Mouse (Mus musculus): ENCODE results near the gene Nfkbie.

Nfkbie gene

DNA sequence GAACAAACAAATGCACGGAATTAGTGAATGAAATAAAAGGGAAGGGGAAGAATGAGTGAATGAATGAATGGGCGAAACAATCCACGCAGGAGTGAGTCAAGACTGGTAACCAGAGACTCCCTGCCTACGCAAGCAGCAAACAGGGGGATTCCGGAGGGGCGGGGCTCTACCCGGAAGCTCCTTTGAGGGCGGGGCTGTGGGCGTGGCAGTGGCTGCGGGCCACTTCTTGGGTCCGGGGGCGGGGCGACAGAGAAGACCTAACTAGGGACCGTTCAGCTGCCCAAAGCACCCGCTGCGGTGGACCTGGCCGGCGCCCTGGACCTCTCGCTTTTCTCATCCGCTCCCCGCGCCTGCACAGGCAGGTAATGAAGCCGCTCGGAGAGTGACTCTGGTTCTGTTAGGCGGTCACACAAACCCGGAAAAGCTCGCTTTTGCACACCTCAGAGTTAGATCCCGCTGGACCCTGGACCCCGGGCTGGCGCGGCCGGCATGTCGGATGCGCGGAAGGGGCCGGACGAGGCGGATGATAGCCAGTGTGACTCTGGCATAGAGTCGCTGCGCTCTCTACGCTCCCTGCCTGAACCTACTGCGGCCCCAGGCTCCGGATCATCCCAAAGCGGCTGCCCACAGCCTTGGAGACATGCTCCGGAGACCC, at the start of gene Nfkbie:
TSS of gene Nfkbie (plus strand) at position 252 of the 655 bp plus-strand sequence.
- peak; percentile 94 to 95 for DNase-seq

DNA sequence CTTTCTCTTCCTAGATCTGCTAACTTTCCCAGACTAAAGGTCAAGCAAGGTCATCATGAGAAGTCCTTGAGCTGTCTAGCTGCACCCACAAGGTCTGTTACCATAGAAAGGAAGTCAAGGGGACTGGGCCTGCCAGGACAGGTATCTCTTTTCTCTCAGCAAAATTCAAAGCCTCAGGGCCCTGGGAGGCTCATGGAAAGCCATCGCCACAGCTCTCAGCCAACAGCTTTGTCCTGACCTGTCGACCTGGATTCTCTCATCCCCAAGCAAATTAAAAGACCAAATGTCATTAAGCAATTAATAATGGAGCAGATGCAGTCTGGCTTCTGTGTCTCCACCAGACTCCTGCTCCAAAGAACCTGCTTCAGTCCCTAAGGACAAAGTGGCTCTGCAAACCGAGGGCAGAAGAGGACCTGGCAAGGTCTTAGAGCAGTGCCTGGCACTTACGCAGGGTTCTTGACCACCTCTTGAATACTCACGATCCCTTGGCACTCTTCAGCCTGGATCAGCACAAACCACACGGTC, 49.5 kb upstream of the Nfkbie start:
- no peak for DNase-seq

DNA sequence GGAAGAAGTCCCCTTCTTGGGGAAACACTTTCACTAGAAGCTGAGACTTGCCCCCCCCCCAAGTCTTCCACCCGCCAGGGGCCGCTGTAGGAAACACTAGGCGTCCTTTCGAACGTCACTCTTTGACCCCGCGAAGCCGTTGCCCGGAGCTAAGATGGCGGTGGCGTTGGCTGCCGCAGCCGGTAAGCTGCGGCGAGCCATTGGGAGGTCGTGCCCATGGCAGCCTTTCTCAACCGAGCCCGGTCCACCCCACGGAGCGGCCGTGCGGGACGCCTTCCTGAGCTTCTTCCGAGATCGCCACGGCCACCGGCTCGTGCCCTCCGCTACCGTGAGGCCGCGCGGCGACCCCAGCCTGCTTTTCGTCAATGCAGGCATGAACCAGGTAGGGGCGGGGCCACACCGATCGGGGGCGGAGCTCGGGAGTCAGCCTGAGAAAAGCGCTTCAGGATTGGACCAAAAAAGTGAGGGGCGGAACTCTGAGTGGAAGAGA, 48.8 kb upstream of the Nfkbie start, which contains the start of gene Aars2:
TSS of gene Aars2 (plus strand) at position 142 of the 490 bp plus-strand sequence.
- DNase-seq = peak; percentile 85 to 93

DNA sequence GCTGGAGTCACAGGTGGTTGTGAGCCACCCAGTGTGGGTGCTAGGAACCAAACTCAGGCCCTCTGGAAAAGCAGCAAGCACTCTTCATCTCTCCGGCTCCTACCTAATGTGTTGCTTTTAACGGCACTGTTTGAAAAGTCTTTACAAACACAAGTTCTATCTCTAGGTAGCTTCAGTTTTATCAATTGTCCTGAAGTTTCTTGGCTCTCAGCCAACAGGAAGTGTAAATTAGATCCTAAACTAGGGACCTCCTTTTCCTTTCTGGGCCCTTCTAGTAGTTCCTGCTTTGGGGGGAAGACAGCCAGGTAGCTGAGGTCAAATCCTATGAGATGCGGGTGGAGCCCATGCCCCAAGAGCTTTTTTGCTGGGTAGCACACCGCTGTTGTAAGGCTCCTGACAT, 44.6 kb upstream of the Nfkbie start:
- no peak for DNase-seq

DNA sequence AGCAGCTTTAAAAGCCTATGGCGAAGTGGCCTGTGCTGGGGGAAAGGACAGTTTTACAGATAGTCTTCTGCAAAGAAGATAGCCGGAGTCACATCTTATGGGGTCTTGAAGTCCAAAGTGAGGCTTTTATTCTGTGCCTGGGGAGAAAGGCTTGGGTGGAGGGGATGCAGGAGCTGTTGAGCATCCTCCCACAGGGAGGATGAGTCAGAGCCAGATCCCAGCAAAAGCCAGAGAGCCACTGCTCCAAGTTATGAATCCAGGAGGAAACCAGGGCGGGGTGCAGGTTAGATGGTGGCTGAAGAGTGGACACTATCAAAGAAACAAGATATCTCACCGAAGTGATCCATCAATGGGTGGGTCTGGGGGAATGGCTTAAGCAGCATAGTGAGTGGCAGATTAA, 43.7 kb upstream of the Nfkbie start:
- DNase-seq = no peak

DNA sequence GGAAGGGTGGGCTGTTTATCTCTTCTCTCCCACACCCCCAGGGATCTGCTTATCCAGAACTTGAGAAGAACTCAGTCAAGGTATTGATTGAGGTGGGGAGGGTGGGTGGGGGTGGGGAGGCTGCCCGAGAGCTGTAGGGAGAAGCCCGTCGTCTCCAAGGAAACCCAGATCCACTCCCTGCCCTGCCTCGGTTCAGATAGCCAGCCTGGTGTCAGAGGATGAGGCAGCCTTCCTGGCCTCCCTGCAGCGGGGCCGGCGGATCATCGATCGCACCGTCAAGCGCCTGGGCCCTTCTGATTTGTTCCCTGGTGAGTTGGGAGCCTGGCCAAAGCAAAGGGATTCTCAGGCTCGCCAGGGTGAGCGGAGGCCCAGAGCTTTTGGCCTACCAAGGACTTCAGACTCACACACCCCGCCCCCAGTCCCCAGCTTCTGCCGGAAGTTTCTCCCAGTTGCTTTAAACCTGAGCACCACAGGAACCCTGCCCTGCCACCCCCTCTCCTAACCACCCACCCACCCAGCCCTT, 40.2 kb upstream of the Nfkbie start:
- no peak for DNase-seq

DNA sequence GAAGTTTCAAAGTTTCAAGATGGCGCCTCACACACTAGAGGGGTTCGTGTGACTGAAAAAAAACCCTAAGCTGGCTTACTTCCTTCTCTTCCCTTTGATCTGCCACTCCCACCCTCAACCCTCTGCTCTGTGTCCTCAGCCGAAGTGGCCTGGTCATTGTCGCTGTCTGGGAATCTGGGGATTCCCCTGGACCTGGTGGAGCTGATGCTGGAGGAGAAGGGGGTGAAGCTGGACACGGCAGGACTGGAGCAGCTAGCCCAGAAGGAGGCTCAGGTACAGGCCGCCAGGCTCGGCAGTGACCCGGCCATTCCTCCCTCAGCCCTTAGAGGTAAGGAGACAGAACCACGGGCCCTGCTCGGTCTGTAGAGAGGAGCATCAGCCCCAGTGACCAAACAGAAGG, 39.7 kb upstream of the Nfkbie start:
- no peak for DNase-seq

DNA sequence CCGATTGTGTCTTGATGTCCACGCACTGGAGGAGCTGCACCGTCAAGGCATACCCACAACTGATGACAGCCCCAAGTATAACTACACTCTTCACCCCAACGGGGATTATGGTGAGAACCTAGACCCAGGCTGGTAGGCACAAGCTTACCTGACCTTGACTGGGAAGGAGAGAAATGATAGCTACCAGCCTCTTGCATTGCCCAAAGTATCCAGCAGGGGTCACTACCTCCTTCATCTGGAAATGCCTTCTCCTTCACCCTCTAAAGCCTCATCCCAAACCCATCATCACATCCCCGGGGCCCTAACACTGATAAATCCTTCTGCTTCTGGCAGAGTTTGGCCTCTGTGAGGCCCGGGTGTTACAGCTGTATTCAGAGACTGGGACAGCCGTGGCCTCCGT, 39.0 kb upstream of the Nfkbie start:
- DNase-seq = peak in 1 of 2 experiments; percentile 52

DNA sequence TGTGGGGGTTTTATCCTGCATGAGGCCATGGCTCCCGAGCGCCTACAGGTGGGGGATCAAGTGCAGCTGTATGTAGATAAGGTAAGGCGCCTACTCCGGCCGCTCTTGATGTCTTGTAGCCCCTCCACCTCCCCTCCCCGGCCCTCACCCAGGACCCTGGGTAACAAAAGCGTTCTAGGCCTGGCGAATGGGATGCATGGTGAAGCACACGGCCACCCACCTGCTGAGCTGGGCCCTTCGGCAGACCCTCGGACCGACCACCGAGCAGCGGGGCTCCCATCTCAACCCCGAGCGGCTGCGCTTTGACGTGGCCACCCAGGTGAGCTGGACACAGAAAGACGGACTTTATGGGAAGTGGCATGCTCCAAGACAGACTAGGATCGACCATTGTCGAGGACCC, 38.4 kb upstream of the Nfkbie start:
- DNase-seq = no peak

DNA sequence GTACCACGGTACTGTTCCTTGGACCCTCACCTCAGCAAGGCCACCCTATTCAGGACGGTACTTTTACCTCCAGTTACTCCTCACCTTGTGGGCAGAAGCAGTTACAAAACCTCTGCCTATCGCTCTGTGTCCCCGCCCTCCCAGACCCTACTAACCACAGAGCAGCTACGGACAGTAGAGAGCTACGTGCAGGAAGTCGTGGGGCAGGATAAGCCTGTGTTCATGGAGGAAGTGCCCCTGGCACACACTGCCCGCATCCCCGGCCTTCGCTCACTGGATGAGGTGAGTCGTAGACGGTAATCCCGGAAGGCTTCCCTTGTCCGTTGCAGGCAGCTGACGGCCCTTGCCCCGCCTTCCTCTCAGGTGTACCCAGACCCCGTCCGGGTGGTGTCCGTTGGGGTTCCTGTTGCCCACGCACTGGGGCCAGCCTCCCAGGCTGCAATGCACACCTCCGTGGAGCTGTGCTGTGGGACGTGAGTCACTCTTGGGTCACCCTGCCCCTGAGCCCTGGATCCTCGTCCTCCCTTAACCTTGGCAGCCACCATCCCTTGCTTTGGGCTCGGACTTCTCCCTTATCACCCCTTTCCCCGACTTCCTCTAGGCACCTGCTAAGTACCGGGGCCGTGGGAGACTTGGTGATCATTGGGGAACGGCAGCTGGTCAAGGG, 37.8 kb upstream of the Nfkbie start:
- no peak for DNase-seq

DNA sequence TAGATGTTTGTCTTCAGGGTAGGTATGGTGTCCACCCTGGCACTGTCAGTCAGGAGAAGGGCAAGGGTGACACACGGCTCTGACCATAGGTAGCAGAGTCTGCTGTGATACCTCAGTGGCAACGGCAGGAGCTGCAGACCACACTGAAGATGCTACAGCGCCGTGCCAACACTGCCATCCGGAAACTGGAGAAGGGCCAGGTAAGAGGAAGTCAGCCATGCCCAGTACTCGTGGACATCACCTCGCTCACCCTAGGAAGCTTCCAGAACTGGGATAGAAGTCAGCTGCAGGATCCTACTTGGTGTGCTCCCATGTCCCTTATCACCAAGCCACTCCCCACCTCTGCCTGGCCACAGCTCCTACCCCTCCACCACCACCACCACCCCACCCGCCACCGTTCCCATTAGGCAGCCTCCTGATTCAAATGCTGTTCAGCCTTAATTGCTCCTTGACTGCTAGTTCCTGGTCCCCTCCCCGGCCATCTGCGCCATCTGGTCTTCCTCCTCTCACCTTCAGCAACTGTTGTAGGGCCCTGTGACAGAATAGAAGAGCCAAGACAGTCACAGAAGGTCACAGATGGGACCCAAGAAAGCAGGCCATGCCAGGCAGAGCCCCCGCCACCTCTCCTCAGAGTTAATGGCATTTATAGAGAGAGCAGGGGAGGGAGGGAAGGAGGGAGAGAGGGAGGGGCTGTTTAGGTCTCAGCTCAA, 36.6 kb upstream of the Nfkbie start:
- DNase-seq = no peak

DNA sequence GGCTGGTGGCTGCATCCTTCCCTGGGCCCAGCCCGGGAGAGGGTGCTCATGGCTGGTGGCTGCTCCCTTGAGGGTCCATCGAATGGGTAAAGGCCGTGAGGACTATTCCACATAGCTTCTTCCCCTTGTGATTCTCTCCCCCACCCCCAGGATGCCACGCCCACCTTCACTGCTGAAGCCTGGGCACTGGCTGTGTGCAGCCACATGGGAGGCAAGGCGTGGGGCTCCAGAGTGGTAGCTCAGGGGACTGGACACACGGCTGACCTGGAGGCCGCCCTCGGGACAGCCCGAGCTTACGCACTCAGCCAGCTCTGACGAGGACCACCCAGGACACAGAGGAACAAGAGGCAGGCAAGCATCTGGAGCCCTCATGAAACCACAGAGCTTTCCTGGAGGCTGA, 35.4 kb upstream of the Nfkbie start:
- no peak for DNase-seq

DNA sequence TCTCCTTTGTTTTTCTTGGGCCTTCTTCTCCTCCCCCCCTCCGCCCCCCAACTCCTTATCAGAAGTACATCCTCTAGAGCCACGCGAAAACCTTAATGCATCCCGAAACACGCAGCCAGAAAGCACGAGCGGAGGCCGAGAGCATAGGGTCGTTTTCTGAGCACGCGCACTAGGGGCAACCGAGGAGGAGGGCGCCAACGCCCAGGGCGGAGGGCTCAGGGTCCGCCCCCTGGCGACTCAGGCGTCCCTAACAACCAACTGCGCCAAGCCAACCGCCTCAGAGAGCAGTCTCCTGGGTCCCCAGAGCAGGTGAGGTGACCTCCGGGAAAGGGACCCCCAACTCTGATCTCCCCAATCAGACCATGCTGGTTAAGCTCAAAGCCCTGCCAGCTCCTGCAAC, 32.2 kb upstream of the Nfkbie start, which contains the start of gene Tcte1:
TSS of gene Tcte1 (plus strand) at position 172 of the 400 bp plus-strand sequence.
- no peak for DNase-seq

DNA sequence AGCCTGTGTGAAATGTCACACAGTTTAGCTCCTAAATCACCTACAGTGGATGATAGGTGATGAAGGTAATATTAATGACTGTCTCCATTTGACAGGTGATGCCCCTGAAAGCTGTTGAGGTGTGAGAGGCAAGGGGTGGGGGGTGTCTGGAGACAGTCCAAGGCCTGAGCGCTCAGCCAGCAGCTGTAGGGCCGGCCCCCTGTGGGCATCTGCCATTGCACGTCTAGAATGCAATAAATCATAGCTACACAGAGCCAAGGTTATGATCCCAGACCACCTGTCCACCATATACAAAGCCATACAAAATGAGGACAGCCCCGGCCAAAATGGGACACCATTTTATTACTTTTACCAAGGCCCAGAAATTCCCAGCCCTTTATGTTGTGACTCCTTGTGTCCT, 30.5 kb upstream of the Nfkbie start:
- DNase-seq = no peak

DNA sequence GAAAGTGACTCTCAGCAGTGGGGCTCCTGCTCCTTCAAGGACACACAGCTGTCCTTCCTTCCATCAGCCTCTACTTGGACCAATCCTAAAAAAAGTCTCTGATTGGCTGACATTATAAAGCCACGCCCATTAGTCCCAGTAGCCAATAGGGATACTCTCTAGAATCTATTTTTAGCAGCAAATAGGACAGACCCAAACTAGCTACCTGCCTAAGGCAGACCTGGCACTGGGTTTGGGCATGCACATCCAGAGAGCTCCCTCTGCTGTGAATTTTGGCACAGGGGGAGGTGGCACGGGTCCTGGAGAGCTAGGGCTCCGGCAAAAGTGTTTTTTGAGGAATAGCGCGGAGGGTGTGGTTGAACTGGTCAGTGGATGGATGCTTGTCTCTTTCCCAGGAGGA, 28.9 kb upstream of the Nfkbie start:
- no peak for DNase-seq

DNA sequence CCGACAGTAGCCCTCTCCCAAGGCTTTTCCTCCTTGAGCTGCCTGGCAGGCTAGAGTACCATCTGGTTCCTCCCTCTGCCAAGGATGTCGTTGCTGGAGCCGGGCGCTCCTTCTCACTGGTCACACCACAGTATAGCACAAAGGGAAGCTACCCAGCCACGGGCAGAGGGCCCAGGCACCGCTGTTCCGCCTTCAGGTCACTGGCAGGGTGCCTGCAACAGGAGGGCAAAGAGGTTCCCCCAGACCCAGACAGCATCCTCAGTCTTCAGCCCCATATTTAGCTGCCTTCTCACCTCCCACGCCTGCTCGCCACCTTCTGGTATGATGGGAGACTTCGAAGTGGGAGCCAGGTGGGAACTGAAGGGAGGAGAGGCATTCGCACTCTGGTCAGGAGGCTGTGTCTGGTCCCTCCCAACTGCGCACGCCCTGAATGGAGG, 25.1 kb upstream of the Nfkbie start:
- DNase-seq = no peak

DNA sequence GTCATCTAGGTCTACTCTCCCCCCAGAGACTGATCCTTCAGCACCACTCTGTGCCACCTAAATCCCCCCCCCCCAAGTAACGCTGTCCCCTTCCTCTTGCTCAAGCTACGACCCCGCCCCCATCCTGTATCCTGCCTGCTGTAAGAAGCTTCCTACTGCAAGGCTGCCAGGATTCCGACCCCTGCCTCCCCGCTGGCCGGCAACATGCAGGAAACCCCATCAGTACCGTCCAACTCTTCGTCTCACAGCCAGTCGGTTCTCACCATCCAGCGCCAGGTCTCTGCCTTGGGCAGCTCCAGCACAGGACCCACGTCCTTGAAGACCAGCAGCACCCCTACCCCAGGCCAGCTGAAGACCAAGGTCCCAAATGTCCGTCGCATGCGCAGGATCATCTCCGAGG, 22.6 kb upstream of the Nfkbie start:
- no peak for DNase-seq

DNA sequence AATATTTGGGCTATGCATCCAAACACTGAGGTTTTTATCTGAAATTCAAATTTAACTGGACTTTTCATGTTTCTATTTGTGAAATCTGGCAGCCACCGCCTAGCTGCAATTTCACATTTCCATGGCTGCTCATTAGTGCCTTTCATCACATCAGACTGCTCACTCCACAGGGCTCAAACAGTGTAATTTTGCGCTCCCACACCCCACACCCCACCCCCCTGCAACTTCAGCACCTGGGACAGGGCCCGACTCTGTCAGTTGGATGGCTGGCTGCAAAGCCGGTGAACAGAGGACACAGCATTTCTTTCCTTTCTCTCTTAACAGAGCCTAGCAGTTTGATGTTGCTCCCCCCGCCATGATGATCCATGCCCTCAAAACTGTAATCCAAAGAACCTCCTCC, 19.2 kb upstream of the Nfkbie start:
- DNase-seq = no peak

DNA sequence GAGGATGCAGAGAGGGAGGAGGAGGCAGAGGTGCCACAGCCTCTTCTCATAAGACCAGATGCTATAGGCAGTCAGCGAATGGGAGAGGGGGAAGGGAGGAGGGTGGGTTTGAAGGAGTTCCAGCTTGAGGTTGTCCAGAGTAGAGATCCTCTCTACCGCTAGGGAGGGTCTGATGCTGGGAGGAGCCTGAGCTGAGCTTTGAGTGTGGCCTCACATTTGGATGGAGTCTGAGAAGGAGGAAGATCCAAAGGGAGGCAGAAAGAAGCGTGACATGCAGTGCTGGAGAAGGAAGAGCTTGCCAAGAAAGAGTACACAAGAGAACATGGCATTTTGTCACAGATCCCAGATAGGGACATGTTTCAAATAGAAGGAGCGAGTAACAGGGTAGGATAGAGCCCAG, 17.1 kb upstream of the Nfkbie start:
- DNase-seq = no peak

DNA sequence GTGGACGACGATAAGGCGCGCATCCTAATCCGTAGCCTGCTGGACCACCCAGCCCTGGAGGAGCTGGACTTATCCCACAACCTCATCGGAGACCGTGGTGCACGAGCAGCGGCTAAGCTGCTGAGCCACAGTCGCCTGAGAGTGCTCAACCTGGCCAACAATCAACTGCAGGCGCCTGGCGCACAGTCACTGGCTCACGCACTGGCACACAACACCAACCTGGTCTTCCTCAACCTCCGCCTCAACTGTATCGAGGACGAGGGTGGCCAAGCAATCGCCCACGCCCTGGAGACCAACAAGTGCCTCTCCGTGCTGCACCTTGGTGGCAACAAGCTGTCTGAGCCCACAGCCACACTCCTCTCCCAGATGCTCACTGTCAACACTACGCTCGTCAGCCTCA, 15.8 kb upstream of the Nfkbie start:
- no peak for DNase-seq

DNA sequence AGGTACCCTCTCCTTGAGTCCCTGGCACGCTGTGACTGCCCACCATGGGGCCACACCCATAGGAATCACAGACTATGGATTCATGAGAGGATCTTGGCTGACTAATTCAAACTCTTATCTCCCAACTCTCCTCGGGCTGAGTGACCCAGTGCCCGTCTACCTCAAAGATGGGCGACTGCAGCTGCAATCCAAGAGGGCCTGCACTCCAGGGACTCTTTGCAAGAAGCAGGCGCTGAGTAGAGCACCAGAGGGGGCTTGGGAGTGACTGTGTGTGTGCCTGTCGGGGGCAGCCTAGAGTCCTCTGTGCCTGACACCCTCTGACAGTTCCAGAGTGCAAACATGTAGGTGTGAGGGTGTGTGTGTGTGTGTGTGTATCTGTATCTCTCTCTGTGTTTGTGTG, 13.4 kb upstream of the Nfkbie start:
- no peak for DNase-seq

DNA sequence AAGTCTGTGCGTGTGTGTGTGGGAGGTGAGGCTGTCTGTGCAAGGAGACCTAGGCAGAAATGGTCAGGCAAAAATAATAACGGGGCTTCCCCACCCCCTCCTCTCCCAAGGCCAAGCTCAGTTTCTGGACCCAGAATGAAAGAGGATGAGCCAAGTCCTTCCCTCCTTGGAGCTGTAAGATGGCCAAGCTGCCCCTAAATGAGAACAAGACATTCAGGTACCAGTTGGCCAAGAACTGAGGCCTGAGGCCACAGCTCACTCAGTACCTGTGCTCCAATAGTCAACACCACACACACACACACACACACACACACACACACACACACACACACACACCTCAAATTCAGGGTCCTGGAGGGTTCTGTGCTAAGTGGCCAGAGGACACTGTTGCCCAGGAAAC, 12.8 kb upstream of the Nfkbie start:
- no peak for DNase-seq

DNA sequence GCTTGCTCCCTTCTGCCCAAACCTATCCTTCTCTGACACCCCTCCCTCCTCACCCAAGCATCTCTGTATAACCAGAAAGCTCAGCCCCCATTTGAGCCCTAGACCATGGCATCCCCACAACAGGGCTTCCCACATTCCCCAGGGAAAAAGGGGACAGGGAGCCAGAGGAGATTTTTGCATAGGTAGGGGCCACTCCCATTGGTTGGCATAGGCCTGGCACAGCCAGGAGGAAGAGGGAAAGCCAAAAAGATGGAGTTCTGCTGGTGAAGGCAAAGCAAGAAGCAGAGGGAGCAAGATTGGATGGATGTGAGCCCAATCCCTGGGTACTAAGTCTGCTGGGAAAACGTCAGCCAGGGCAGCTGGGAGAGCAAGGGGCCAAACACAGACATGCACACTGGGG, 12.4 kb upstream of the Nfkbie start:
- DNase-seq = no peak

Data from thymus, adult 18-20 months (tissue).